Mouse (Mus musculus) effector memory CD4-positive, alpha-beta T cell, adult 5 months (primary cell): ENCODE measurements around the gene Lyar. TPM values are rescaled to one million over a fixed set of nuclear protein-coding genes. Genes with fewer than 3 reads are reported as not detected.

Experiments used
- polyA plus RNA-seq: library from polyadenylated mRNA; unstranded; fragments of 100-300 nt; shearing (Covaris generic); gene quantifications from one replicate; pipeline ENCODE4 v1.2.1, GENCODE M21; 2017

Lyar gene
- 40.1 TPM for polyA plus RNA-seq

DNA sequence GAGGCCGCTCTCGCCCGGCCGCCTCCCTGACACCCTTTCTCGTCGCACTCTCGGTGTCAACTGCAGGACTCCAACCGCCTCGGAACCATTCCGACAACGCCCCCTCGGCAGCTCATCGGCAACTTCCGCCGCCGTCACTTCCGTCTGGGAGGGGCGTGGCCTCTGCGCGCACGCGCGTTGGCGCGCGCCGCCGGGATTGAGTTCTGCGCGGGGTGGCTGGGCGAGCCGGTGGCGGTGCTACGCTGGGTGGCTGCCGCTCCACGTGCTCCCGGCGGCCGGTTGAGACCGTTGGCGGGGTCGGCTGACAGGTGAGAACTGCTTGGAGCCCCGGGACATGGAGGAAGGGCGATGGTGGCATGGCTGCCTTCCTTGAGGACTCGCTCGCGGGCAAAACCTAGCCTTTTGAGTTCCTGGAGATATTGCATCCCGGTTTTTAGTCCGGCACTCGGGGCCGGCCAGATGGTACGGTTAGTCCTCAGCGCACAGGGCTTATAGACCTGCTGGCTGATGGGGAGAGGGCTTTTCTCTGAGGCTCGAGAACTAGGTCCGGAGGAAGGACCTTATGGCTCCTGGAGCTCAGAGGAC is at the start of gene Lyar, which contains the start of gene Zbtb49:
Gene Lyar, plus strand, starts transcription at position 143 of the 585 bp plus-strand sequence.
Gene Zbtb49, minus strand, starts transcription at position 130 of the 585 bp plus-strand sequence.

GRCm38 (mm10) chr5:38260107-38260682 is 39.9 kb downstream of the Lyar start, which contains the start of gene Tmem128:
Gene Tmem128, plus strand, starts transcription at chr5:38260185.

DNA sequence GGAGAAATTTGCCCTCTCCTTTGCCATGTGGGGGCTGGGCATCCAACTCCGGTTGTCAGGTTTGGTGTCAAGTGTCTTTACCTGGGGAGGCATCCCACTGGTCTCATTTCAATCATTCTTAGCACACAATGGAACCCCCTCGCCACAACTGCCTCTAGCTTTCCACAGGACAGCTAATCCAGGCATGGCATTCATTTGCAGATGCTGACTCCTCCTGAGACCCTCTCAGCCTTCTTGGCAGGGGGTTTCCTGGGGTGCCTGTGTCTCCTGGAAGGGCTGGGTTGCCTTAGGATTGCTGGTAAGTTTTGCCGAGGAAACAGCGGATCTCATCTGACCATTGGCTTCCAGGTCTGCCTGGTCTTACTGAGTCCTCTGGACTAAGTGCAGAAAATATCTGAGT is 55.5 kb downstream of the Lyar start, which contains the start of gene Otop1:
Gene Otop1, plus strand, starts transcription at position 202 of the 400 bp plus-strand sequence.

Other genes starting within 250 kb of the Lyar start
- 28.7 TPM for gene Stx18, start 181.7 kb upstream of the Lyar start, polyA plus RNA-seq
- not detected for gene Nsg1, start 60.6 kb upstream of the Lyar start, polyA plus RNA-seq
- 16.0 TPM for gene Zbtb49, start within 50 bp of the Lyar start, polyA plus RNA-seq
- 112 TPM for gene Tmem128, start 39.7 kb downstream of the Lyar start, polyA plus RNA-seq
- not detected for gene Otop1, start 55.5 kb downstream of the Lyar start, polyA plus RNA-seq
- gene Drd5, start 98.9 kb downstream of the Lyar start, polyA plus RNA-seq = not detected